Mouse (Mus musculus) MEL (cell line): ENCODE measurements at regions not wholly inside any gene's neighbourhood (a gene's known extent, or its start where the extent isn't known, plus 50 kb on each side); places are given as distances from the start of the nearest gene placed in this dataset.

Experiments
- DNase-seq: peaks from one replicate; pipeline ENCODE4 v3.0.0; 2011; ENCODE audit warnings: low read depth, low spot score
- H3K27ac ChIP-seq: 2 replicates; pipeline ENCODE4 v1.5.1; 2012; ENCODE audit warnings: low read depth, mild to moderate bottlenecking, control low read depth, low read length, moderate library complexity; ENCODE audit not compliant: control insufficient read depth
- H3K27me3 ChIP-seq, 2 experiments: fragments of 150-350 bp in 1 of 2; sonication (generic) in 1 of 2; 2 replicates each; pipeline ENCODE4 v1.6.1; 2012; ENCODE audit warnings: low read length in 2 of 2, mild to moderate bottlenecking in 2 of 2, improper control_type of control experiment in 1 of 2, moderate library complexity in 1 of 2; ENCODE audit not compliant: insufficient read depth in 2 of 2, control insufficient read depth in 1 of 2
- H3K36me3 ChIP-seq, 2 experiments: 2 replicates each; pipeline ENCODE4 v1.6.1; 2012 to 2014; ENCODE audit warnings: low read length in 2 of 2, improper control_type of control experiment in 1 of 2, inconsistent platforms in 1 of 2, mild to moderate bottlenecking in 1 of 2; ENCODE audit not compliant: insufficient read depth in 2 of 2, control insufficient read depth in 1 of 2
- H3K4me1 ChIP-seq, 2 experiments: fragments of 150-350 bp in 1 of 2; sonication (generic) in 1 of 2; 2 replicates each; pipeline ENCODE4 v1.6.1; 2012; ENCODE audit warnings: low read length in 2 of 2, improper control_type of control experiment in 1 of 2, mild to moderate bottlenecking in 1 of 2; ENCODE audit not compliant: insufficient read depth in 2 of 2, control insufficient read depth in 1 of 2
- H3K4me3 ChIP-seq, 2 experiments: fragments of 150-350 bp in 1 of 2; sonication (generic) in 1 of 2; 2 replicates each; pipeline ENCODE4 v1.5.1; 2012; ENCODE audit warnings: low read depth in 2 of 2, low read length in 2 of 2, mild to moderate bottlenecking in 2 of 2, moderate library complexity in 2 of 2, control low read depth in 1 of 2, improper control_type of control experiment in 1 of 2; ENCODE audit not compliant: control insufficient read depth in 1 of 2, insufficient read depth in 1 of 2
- H3K79me2 ChIP-seq: 2 replicates; pipeline ENCODE4 v1.6.1; 2012; ENCODE audit warnings: mild to moderate bottlenecking, low read length, moderate library complexity; ENCODE audit not compliant: control insufficient read depth, poor library complexity, insufficient read depth
- H3K9ac ChIP-seq: 2 replicates; pipeline ENCODE4 v1.6.1; 2012; ENCODE audit warnings: low read depth, mild to moderate bottlenecking, control low read depth, low read length, moderate library complexity; ENCODE audit not compliant: control insufficient read depth, poor library complexity, severe bottlenecking
- H3K9me3 ChIP-seq: fragments of 150-350 bp; sonication (generic); replicated peaks from 2 replicates; pipeline ENCODE4 v1.6.1; 2012; ENCODE audit warnings: mild to moderate bottlenecking, low read length, improper control_type of control experiment, moderate library complexity; ENCODE audit not compliant: insufficient read depth
- CHD2 ChIP-seq: IDR thresholded peaks from 2 replicates; pipeline ENCODE4 v1.6.1; 2011; ENCODE audit warnings: low read length, improper control_type of control experiment
- CTCF ChIP-seq, 3 experiments: IDR thresholded peaks in 2 of 3; conservative IDR thresholded peaks in 1 of 3; 2 replicates each; pipeline ENCODE4 v1.5.1; 2011 to 2012; ENCODE audit warnings: low read length in 3 of 3, low read depth in 2 of 3, mild to moderate bottlenecking in 2 of 3, improper control_type of control experiment in 1 of 3, inconsistent platforms in 1 of 3, mixed read lengths in 1 of 3, moderate library complexity in 1 of 3; ENCODE audit not compliant: control insufficient read depth in 1 of 3, insufficient read depth in 1 of 3, poor library complexity in 1 of 3, severe bottlenecking in 1 of 3
- E2F4 ChIP-seq: IDR thresholded peaks from 2 replicates; pipeline ENCODE4 v1.6.1; 2011; ENCODE audit warnings: low read depth, low read length, improper control_type of control experiment, borderline replicate concordance
- EP300 ChIP-seq, 2 experiments: IDR thresholded peaks; 2 replicates each; pipeline ENCODE4 v1.6.1; 2011; ENCODE audit warnings: improper control_type of control experiment in 2 of 2, low read length in 2 of 2, low read depth in 1 of 2, mild to moderate bottlenecking in 1 of 2
- ETS1 ChIP-seq: IDR thresholded peaks from 2 replicates; pipeline ENCODE4 v1.6.1; 2012; ENCODE audit warnings: low read depth, mild to moderate bottlenecking, inconsistent platforms, low read length, improper control_type of control experiment, moderate library complexity
- GABPA ChIP-seq: IDR thresholded peaks from 2 replicates; pipeline ENCODE4 v1.6.1; 2012; ENCODE audit warnings: low read depth, mild to moderate bottlenecking, inconsistent platforms, low read length, improper control_type of control experiment, moderate library complexity
- MAZ ChIP-seq: IDR thresholded peaks from 2 replicates; pipeline ENCODE4 v1.6.1; 2012; ENCODE audit warnings: low read depth, mild to moderate bottlenecking, inconsistent platforms, low read length, improper control_type of control experiment
- MXI1 ChIP-seq: IDR thresholded peaks from 2 replicates; pipeline ENCODE4 v1.6.1; 2011; ENCODE audit warnings: mild to moderate bottlenecking, low read depth, low read length, improper control_type of control experiment
- NELFE ChIP-seq: IDR thresholded peaks from 2 replicates; pipeline ENCODE4 v1.6.1; 2011; ENCODE audit warnings: low read depth, low read length, improper control_type of control experiment
- POLR2AphosphoS2 ChIP-seq: IDR thresholded peaks from 2 replicates; pipeline ENCODE4 v1.6.1; 2011; ENCODE audit warnings: low read length, improper control_type of control experiment
- POLR2AphosphoS5 ChIP-seq: IDR thresholded peaks from 2 replicates; pipeline ENCODE4 v1.6.1; 2012; ENCODE audit warnings: low read depth, borderline replicate concordance, mild to moderate bottlenecking, inconsistent platforms, low read length, moderate library complexity, mixed read lengths
- RAD21 ChIP-seq: IDR thresholded peaks from 2 replicates; pipeline ENCODE4 v1.6.1; 2011; ENCODE audit warnings: mild to moderate bottlenecking, low read depth, low read length, improper control_type of control experiment
- SIN3A ChIP-seq: IDR thresholded peaks from 2 replicates; pipeline ENCODE4 v1.6.1; 2012; ENCODE audit warnings: low read length, improper control_type of control experiment, inconsistent platforms
- SMC3 ChIP-seq: IDR thresholded peaks from 2 replicates; pipeline ENCODE4 v1.6.1; 2011; ENCODE audit warnings: low read depth, low read length, improper control_type of control experiment
- TAL1 ChIP-seq: IDR thresholded peaks from 2 replicates; pipeline ENCODE4 v1.6.1; 2012; ENCODE audit warnings: mild to moderate bottlenecking, inconsistent platforms, low read length, moderate library complexity, mixed read lengths
- TCF12 ChIP-seq: IDR thresholded peaks from 2 replicates; pipeline ENCODE4 v1.6.1; 2014; ENCODE audit warnings: low read depth, mild to moderate bottlenecking, inconsistent platforms, low read length, improper control_type of control experiment, moderate library complexity
- UBTF ChIP-seq: IDR thresholded peaks from 2 replicates; pipeline ENCODE4 v1.6.1; 2012; ENCODE audit warnings: low read depth, mild to moderate bottlenecking, inconsistent platforms, low read length, improper control_type of control experiment, moderate library complexity, borderline replicate concordance; ENCODE audit not compliant: insufficient read depth
- USF1 ChIP-seq: IDR thresholded peaks from 2 replicates; pipeline ENCODE4 v1.6.1; 2014; ENCODE audit warnings: low read depth, mild to moderate bottlenecking, inconsistent platforms, low read length, improper control_type of control experiment, moderate library complexity
- USF2 ChIP-seq, 2 experiments: IDR thresholded peaks; 2 replicates each; pipeline ENCODE4 v1.6.1; 2011 to 2012; ENCODE audit warnings: improper control_type of control experiment in 2 of 2, low read length in 2 of 2, borderline replicate concordance in 1 of 2, inconsistent platforms in 1 of 2, low read depth in 1 of 2, mild to moderate bottlenecking in 1 of 2; ENCODE audit not compliant: insufficient read depth in 1 of 2
- ZKSCAN1 ChIP-seq: IDR thresholded peaks from 2 replicates; pipeline ENCODE4 v1.6.1; 2012; ENCODE audit warnings: low read depth, mild to moderate bottlenecking, inconsistent platforms, low read length, improper control_type of control experiment, moderate library complexity

DNA sequence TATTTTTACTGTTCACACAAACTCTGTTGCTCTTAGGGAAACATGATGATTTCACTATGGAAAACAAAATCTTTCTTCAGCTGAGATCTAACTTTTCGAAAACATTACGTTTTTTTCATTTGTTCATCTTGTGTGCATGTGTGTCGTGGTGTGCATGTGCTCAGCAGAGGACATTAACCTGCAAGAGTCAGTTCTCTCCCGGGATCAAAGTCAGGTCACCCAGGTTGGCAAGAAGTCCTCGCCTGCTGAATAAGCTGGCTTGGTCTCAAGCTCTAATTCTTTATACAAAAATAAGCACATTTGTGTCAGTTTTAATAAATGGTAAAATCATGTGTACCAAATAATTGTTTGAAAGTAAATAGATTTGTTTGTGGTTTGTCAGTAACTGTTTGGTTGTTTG, 105.2 kb upstream of the Foxn2 start:
- TF ChIP-seq RAD21 = no peak
- TF ChIP-seq MXI1 = no peak
- no peak for TF ChIP-seq CTCF (IDR thresholded peaks at IDR 0.05 in 2 of 3, conservative IDR thresholded peaks at IDR 0.05 in 1 of 3; ENCODE audit: control insufficient read depth in 1 of 3, insufficient read depth in 1 of 3, low read depth in 2 of 3, low read length in 3 of 3, poor library complexity in 1 of 3, severe bottlenecking in 1 of 3)
- TF ChIP-seq E2F4 = no peak
- no peaks in the 10 kb centered on the region for H3K27me3 ChIP-seq
- DNase-seq = no peak
- no peak overlapping the region for H3K9ac ChIP-seq
- no peaks in the 10 kb centered on the region for H3K36me3 ChIP-seq
- H3K4me3 ChIP-seq = no peak overlapping the region
- H3K9me3 ChIP-seq = no peaks in the 10 kb centered on the region
- H3K27ac ChIP-seq = no peak overlapping the region
- no peaks in the 10 kb centered on the region for H3K79me2 ChIP-seq
- no peaks in the 10 kb centered on the region for H3K4me1 ChIP-seq

GRCm38 (mm10) chr17:88336140-88336769, 104.3 kb upstream of the Foxn2 start:
- Histone ChIP-seq H3K9me3 (no peaks in the 10 kb centered on the region), H3K27ac (no peak overlapping the region), H3K79me2 (no peaks in the 10 kb centered on the region), H3K4me3 (no peak overlapping the region), H3K4me1 (no peaks in the 10 kb centered on the region)
- DNase-seq = no peak
- no peak for TF ChIP-seq USF1
- TF ChIP-seq MXI1 = no peak
- TF ChIP-seq TCF12 = no peak
- no peak for TF ChIP-seq USF2 (IDR thresholded peaks at IDR 0.05; ENCODE audit: borderline replicate concordance in 1 of 2, insufficient read depth in 1 of 2, low read depth in 1 of 2, low read length in 2 of 2)
- no peak for TF ChIP-seq NELFE
- no peak for TF ChIP-seq TAL1
- TF ChIP-seq CHD2 = no peak
- TF ChIP-seq EP300 (IDR thresholded peaks at IDR 0.05; ENCODE audit: low read depth in 1 of 2, low read length in 2 of 2) = no peak
- no peak for TF ChIP-seq GABPA
- TF ChIP-seq UBTF = no peak
- TF ChIP-seq MAZ = no peak
- no peak for TF ChIP-seq ETS1
- TF ChIP-seq POLR2AphosphoS5 = no peak
- TF ChIP-seq SIN3A = no peak
- TF ChIP-seq POLR2AphosphoS2 = no peak
- TF ChIP-seq ZKSCAN1 = no peak
- TF ChIP-seq SMC3 = no peak
- TF ChIP-seq, all 39 proteins: peak for 0
- H3K9ac ChIP-seq = no peak overlapping the region
- H3K27me3 ChIP-seq = no peaks in the 10 kb centered on the region
- H3K36me3 ChIP-seq = no peaks in the 10 kb centered on the region
